Mouse (Mus musculus): ENCODE measurements at regions not wholly inside any gene's neighbourhood (a gene's known extent, or its start where the extent isn't known, plus 50 kb on each side); places are given as distances from the start of the nearest gene placed in this dataset.

- H3K79me2 ChIP-seq (ENCODE audit: control insufficient read depth, insufficient read depth): no peaks in the 10 kb centered on the region
Measured at GRCm38 (mm10) chr10:9272940-9273339, 387.1 kb upstream of the Sash1 start.

DNA sequence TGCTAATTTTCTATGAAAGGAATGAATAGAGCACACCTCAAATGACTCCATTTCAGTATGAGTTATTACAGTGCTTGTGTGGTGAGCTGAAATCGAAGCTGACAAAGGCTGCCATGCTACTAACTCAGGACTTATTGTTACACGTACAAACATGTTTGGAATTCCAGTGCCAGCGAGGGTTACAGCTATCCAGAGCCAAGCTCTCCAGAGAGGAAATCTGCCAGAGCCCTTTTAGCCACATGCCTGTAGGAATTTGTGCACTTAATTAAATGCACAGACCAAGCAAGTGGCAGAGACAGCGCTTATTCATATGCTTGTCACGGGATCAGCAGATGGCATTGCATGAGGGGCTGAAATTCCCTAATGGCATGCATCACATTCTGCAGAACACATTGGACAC lies 386.4 kb upstream of the Sash1 start:
- Histone ChIP-seq H3K79me2 (ENCODE audit: control insufficient read depth, insufficient read depth) (no peaks in the 10 kb centered on the region), H3K4me2 (ENCODE audit: low read depth) (no peak overlapping the region), H3K4me3 (no peak overlapping the region), H3K27me3 (ENCODE audit: control insufficient read depth, insufficient read depth, insufficient read length) (no peaks in the 10 kb centered on the region), H3K36me3 (ENCODE audit: control insufficient read depth, insufficient read depth) (no peaks in the 10 kb centered on the region), H3ac (ENCODE audit: control insufficient read depth, insufficient read length) (no peak overlapping the region)
- TF ChIP-seq MYOD1 (IDR thresholded peaks at IDR 0.05; ENCODE audit: control insufficient read depth in 1 of 3, insufficient read length in 2 of 3, low read depth in 2 of 3): no peak
- no peak for TF ChIP-seq TCF3 (IDR thresholded peaks at IDR 0.05; ENCODE audit: insufficient read length, low read depth)
- no peak for TF ChIP-seq MAX (IDR thresholded peaks at IDR 0.05; ENCODE audit: low read depth)
- TF ChIP-seq USF1 (IDR thresholded peaks at IDR 0.05; ENCODE audit: low read depth): no peak

More at GRCm38 (mm10) chr10:9272940-9273339, 387.1 kb upstream of the Sash1 start:
- H3K36me3 ChIP-seq (ENCODE audit: control insufficient read depth, insufficient read depth): no peaks in the 10 kb centered on the region
- no peaks in the 10 kb centered on the region for H3K27me3 ChIP-seq (ENCODE audit: control insufficient read depth, insufficient read depth, insufficient read length)
- no peak overlapping the region for H3K4me3 ChIP-seq
- no peak overlapping the region for H3ac ChIP-seq (ENCODE audit: control insufficient read depth, insufficient read length)
- TF ChIP-seq POLR2A (IDR thresholded peaks at IDR 0.05; ENCODE audit: insufficient read length, low read depth) (no peak), E2F4 (IDR thresholded peaks at IDR 0.05; ENCODE audit: insufficient read depth) (no peak), MAX (IDR thresholded peaks at IDR 0.05; ENCODE audit: low read depth) (no peak), TCF12 (IDR thresholded peaks at IDR 0.05; ENCODE audit: insufficient read depth, poor library complexity, severe bottlenecking) (no peak), CEBPB (IDR thresholded peaks at IDR 0.05; ENCODE audit: insufficient read depth, poor library complexity, severe bottlenecking) (no peak)
- H3K4me2 ChIP-seq (ENCODE audit: low read depth): no peak overlapping the region

DNA sequence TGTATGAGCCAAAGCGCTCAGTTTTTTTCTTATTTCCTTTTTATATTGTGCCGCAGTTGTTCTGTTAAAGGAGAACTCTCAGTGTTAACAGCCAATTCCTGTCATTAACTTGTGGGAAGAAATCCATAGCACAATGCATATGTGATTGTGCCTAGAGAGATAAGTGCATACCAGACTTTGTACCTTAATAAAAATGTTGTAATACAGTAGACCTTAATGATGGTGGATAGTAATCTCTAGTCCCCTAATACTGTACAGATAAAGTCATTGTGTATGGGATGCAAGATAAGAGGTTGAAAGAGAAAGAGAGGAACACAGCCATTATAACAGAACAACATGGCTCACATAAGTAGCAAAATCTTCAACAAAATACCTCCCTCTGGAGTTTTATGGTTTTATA lies 379.7 kb upstream of the Sash1 start:
- H3K27me3 ChIP-seq (ENCODE audit: control insufficient read depth, insufficient read depth, insufficient read length): no peaks in the 10 kb centered on the region
- no peaks in the 10 kb centered on the region for H3K79me2 ChIP-seq (ENCODE audit: control insufficient read depth, insufficient read depth)
- no peak overlapping the region for H3K4me2 ChIP-seq (ENCODE audit: low read depth)
- H3ac ChIP-seq (ENCODE audit: control insufficient read depth, insufficient read length): no peak overlapping the region
- no peaks in the 10 kb centered on the region for H3K36me3 ChIP-seq (ENCODE audit: control insufficient read depth, insufficient read depth)
- TF ChIP-seq REST (IDR thresholded peaks at IDR 0.05; ENCODE audit: insufficient read depth, insufficient read length): no peak
- no peak for TF ChIP-seq SRF (IDR thresholded peaks at IDR 0.05; ENCODE audit: control insufficient read depth, insufficient read length, low read depth)
- no peak for TF ChIP-seq USF1 (IDR thresholded peaks at IDR 0.05; ENCODE audit: low read depth)
- TF ChIP-seq E2F4 (IDR thresholded peaks at IDR 0.05; ENCODE audit: insufficient read depth): no peak
- no peak for TF ChIP-seq CEBPB (IDR thresholded peaks at IDR 0.05; ENCODE audit: insufficient read depth, poor library complexity, severe bottlenecking)
- TF ChIP-seq MYOD1 (IDR thresholded peaks at IDR 0.05; ENCODE audit: control insufficient read depth in 1 of 3, insufficient read length in 2 of 3, low read depth in 2 of 3): no peak
- no peak for TF ChIP-seq MYOG (IDR thresholded peaks at IDR 0.05; ENCODE audit: control insufficient read depth in 1 of 3, insufficient read depth in 1 of 3, insufficient read length in 2 of 3, low read depth in 2 of 3)
- no peak for TF ChIP-seq MAX (IDR thresholded peaks at IDR 0.05; ENCODE audit: low read depth)
- no peak overlapping the region for H3K4me3 ChIP-seq

GRCm38 (mm10) chr10:9264309-9265000 lies 378.6 kb upstream of the Sash1 start:
- Histone ChIP-seq H3K4me2 (ENCODE audit: low read depth) (no peak overlapping the region), H3K27me3 (ENCODE audit: control insufficient read depth, insufficient read depth, insufficient read length) (no peaks in the 10 kb centered on the region), H3K79me2 (ENCODE audit: control insufficient read depth, insufficient read depth) (no peaks in the 10 kb centered on the region), H3K4me3 (no peak overlapping the region), H3K36me3 (ENCODE audit: control insufficient read depth, insufficient read depth) (no peaks in the 10 kb centered on the region), H3ac (ENCODE audit: control insufficient read depth, insufficient read length) (no peak overlapping the region)
- TF ChIP-seq POLR2A (IDR thresholded peaks at IDR 0.05; ENCODE audit: insufficient read length, low read depth): no peak
- TF ChIP-seq TCF3 (IDR thresholded peaks at IDR 0.05; ENCODE audit: insufficient read length, low read depth): no peak
- TF ChIP-seq USF1 (IDR thresholded peaks at IDR 0.05; ENCODE audit: low read depth): no peak
- TF ChIP-seq E2F4 (IDR thresholded peaks at IDR 0.05; ENCODE audit: insufficient read depth): no peak
- TF ChIP-seq POLR2AphosphoS2 (IDR thresholded peaks at IDR 0.05; ENCODE audit: insufficient read length, low read depth): no peak
- no peak for TF ChIP-seq TCF12 (IDR thresholded peaks at IDR 0.05; ENCODE audit: insufficient read depth, poor library complexity, severe bottlenecking)
- no peak for TF ChIP-seq SRF (IDR thresholded peaks at IDR 0.05; ENCODE audit: control insufficient read depth, insufficient read length, low read depth)
- TF ChIP-seq MYOD1 (IDR thresholded peaks at IDR 0.05; ENCODE audit: control insufficient read depth in 1 of 3, insufficient read length in 2 of 3, low read depth in 2 of 3): no peak
- TF ChIP-seq REST (IDR thresholded peaks at IDR 0.05; ENCODE audit: insufficient read depth, insufficient read length): no peak
- no peak for TF ChIP-seq MAX (IDR thresholded peaks at IDR 0.05; ENCODE audit: low read depth)
- TF ChIP-seq CEBPB (IDR thresholded peaks at IDR 0.05; ENCODE audit: insufficient read depth, poor library complexity, severe bottlenecking): no peak
- TF ChIP-seq MYOG (IDR thresholded peaks at IDR 0.05; ENCODE audit: control insufficient read depth in 1 of 3, insufficient read depth in 1 of 3, insufficient read length in 2 of 3, low read depth in 2 of 3): no peak

DNA sequence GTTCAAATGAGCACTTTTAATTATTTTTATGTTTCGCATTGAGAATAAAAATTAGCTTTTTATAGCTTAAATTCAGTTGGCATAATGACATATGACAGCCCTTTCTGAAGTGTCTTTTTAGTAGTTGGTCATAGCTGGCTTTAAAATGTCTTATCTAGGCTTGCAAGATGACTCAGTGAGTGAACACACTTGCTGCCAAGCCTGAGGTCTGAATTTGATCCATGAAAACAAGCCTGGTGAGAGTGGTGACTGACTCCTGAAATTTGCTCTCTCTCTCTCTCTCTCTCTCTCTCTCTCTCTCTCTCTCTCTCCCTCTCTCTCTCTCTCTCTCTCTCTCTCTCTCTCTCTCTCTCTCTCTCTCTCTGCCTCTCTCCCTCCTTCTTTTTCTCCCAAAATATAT lies 372.8 kb upstream of the Sash1 start:
- Histone ChIP-seq H3K4me2 (ENCODE audit: low read depth) (no peak overlapping the region), H3K27me3 (ENCODE audit: control insufficient read depth, insufficient read depth, insufficient read length) (no peaks in the 10 kb centered on the region), H3K79me2 (ENCODE audit: control insufficient read depth, insufficient read depth) (no peaks in the 10 kb centered on the region), H3K36me3 (ENCODE audit: control insufficient read depth, insufficient read depth) (no peaks in the 10 kb centered on the region), H3K4me3 (no peak overlapping the region), H3ac (ENCODE audit: control insufficient read depth, insufficient read length) (no peak overlapping the region)
- no peak for TF ChIP-seq POLR2AphosphoS2 (IDR thresholded peaks at IDR 0.05; ENCODE audit: insufficient read length, low read depth)
- TF ChIP-seq CEBPB (IDR thresholded peaks at IDR 0.05; ENCODE audit: insufficient read depth, poor library complexity, severe bottlenecking): no peak
- no peak for TF ChIP-seq E2F4 (IDR thresholded peaks at IDR 0.05; ENCODE audit: insufficient read depth)
- no peak for TF ChIP-seq TCF12 (IDR thresholded peaks at IDR 0.05; ENCODE audit: insufficient read depth, poor library complexity, severe bottlenecking)
- no peak for TF ChIP-seq TCF3 (IDR thresholded peaks at IDR 0.05; ENCODE audit: insufficient read length, low read depth)
- no peak for TF ChIP-seq REST (IDR thresholded peaks at IDR 0.05; ENCODE audit: insufficient read depth, insufficient read length)
- no peak for TF ChIP-seq MYOG (IDR thresholded peaks at IDR 0.05; ENCODE audit: control insufficient read depth in 1 of 3, insufficient read depth in 1 of 3, insufficient read length in 2 of 3, low read depth in 2 of 3)
- TF ChIP-seq MAX (IDR thresholded peaks at IDR 0.05; ENCODE audit: low read depth): no peak
- no peak for TF ChIP-seq MYOD1 (IDR thresholded peaks at IDR 0.05; ENCODE audit: control insufficient read depth in 1 of 3, insufficient read length in 2 of 3, low read depth in 2 of 3)
- TF ChIP-seq POLR2A (IDR thresholded peaks at IDR 0.05; ENCODE audit: insufficient read length, low read depth): no peak
- no peak for TF ChIP-seq SRF (IDR thresholded peaks at IDR 0.05; ENCODE audit: control insufficient read depth, insufficient read length, low read depth)
- TF ChIP-seq USF1 (IDR thresholded peaks at IDR 0.05; ENCODE audit: low read depth): no peak
